ENCODE assay signal across 23 mouse cellular contexts in genomic region chr8:126324931-126325330, GRCm38 (mm10). TPM values are rescaled to one million over a fixed set of nuclear protein-coding genes. Genes with fewer than 3 reads are reported as not detected.
DNase-seq lines count a peak whose midpoint lies in the region; ATAC-seq and TF ChIP-seq lines count a peak whose summit lies in the region.
"Had no signal": no experiment of that assay in that cellular context is flagged by ENCODE, and none has a peak within 500 bp of the region (broad histone marks: within the 10 kb centered on the region; RNA-seq: fewer than 3 reads in every experiment).

No protein-coding gene starts in this region.

- peak overlapping the region; percentile 95; the same call in 1 of the 2 replicates for H3K27ac ChIP-seq in cerebellum, adult 2 months (ENCODE audit: insufficient read depth, low read length)
- H3K27ac ChIP-seq: embryonic facial prominence, embryonic 13.5 days; embryonic facial prominence, embryonic 15.5 days; forebrain, embryonic 10.5 days; forebrain, embryonic 12.5 days; gastrocnemius, adult 2 months had no signal

- WGBS in cerebellum, adult 2 months: 6% methylated on average over 2 of the region's 2 CpGs

- no peak for TF ChIP-seq POLR2A in cerebellum, adult 2 months (IDR thresholded peaks at IDR 0.05; ENCODE audit: borderline replicate concordance, insufficient read depth, low read length)

- ATAC-seq in cerebellum, adult (ENCODE audit: insufficient number of reproducible peaks, low FRiP score, low TSS enrichment): 0 out of 2 replicates have a peak, but pooled peaks have one; percentile 15
- ATAC-seq: activated CD4-positive, CD25-positive, alpha-beta regulatory T cell, adult 4 months; CD4-positive, CD25-positive, alpha-beta regulatory T cell, adult 4 months; forebrain, embryonic 14.5 days; forebrain, embryonic 16.5 days; Patski had no signal

- TF ChIP-seq CTCF in cerebellum, adult 2 months (IDR thresholded peaks at IDR 0.05; ENCODE audit: borderline replicate concordance, insufficient read depth, low read depth, low read length): no peak

- H3K4me3 ChIP-seq in cerebellum, adult 2 months (replicated peaks; ENCODE audit: insufficient read depth, low read depth, low read length): no peak overlapping the region
- H3K4me3 ChIP-seq: embryonic facial prominence, embryonic 13.5 days; embryonic facial prominence, embryonic 15.5 days; erythroblast, embryonic 14.5 days; forebrain, embryonic 10.5 days; forebrain, embryonic 12.5 days; gastrocnemius, adult 2 months had no signal

- H3K27me3 ChIP-seq in cerebellum, adult 2 months (ENCODE audit: control insufficient read depth, insufficient read depth, low read length): no peaks in the 10 kb centered on the region
- H3K27me3 ChIP-seq: embryonic facial prominence, embryonic 13.5 days; embryonic facial prominence, embryonic 15.5 days; forebrain, embryonic 12.5 days; Patski had no signal

- peaks cover 55% of the 10 kb centered on the region for H3K4me1 ChIP-seq in cerebellum, adult 2 months (ENCODE audit: control insufficient read depth, insufficient read depth, low read length)
- H3K4me1 ChIP-seq: embryonic facial prominence, embryonic 13.5 days; embryonic facial prominence, embryonic 15.5 days; forebrain, embryonic 12.5 days had no signal

- DNase-seq in cerebellum, postnatal 4 days (ENCODE audit: low spot score in 2 of 2): no peak
- DNase-seq in cerebellum, adult 2 months: peak; percentile 39 to 50
- no peak for DNase-seq in cerebellum, adult 11-12 months
- peak; percentile 40 to 42 for DNase-seq in cerebellum, postnatal 25 days
- no peak for DNase-seq in cerebellum, adult 11 months
- DNase-seq: adrenal gland, adult 8-10 months; adrenal gland, postnatal 14 days; adrenal gland, postnatal 36 days; B cell, adult 2 months; embryo, embryonic 11 days; gastrocnemius, adult 2 months had no signal

RNA-seq across cellular contexts. Expression of gene Slc35f3, which starts 26.6 kb away (rescaled TPM):
- 15.8 and 17.7 TPM in 2 replicates for polyA plus RNA-seq in cerebellum, adult 2 months (2012; rRNA removed)
- polyA plus RNA-seq: activated CD4-positive, CD25-positive, alpha-beta regulatory T cell, adult 4 months; CD4-positive, CD25-positive, alpha-beta regulatory T cell, adult 4 months; erythroblast, embryonic 14.5 days; G1E had no signal

Comparison
In these comparisons a context has a peak if more than half of its experiments do, and no peak if none do; other contexts are left out.
1. DNase-seq: peak in cerebellum, adult 2 months (2 of 2) and cerebellum, postnatal 25 days (2 of 2); none in cerebellum, postnatal 4 days (0 of 2), cerebellum, adult 11-12 months (single experiment) and cerebellum, adult 11 months (single experiment).